Mouse (Mus musculus) ES-E14 (cell line): ENCODE measurements around the gene Stap1. TPM values are rescaled to one million over a fixed set of nuclear protein-coding genes. Genes with fewer than 3 reads are reported as not detected.

ENCODE experiments used
- DNase-seq: peaks from one replicate; pipeline ENCODE4 v3.0.0-alpha.2; 2013; ENCODE audit warnings: low read depth, low spot score
- H3K27ac ChIP-seq: 2 replicates; pipeline ENCODE4 v1.5.1; 2012; ENCODE audit warnings: low read depth, mild to moderate bottlenecking, low read length, moderate library complexity, mixed read lengths; ENCODE audit not compliant: poor library complexity, insufficient read depth, severe bottlenecking
- H3K36me3 ChIP-seq: 2 replicates; pipeline ENCODE4 v1.6.1; 2012; ENCODE audit warnings: mild to moderate bottlenecking, low read length, moderate library complexity, mixed read lengths; ENCODE audit not compliant: control insufficient read depth, poor library complexity, insufficient read depth, severe bottlenecking
- H3K4me1 ChIP-seq, 2 experiments: fragments of 150-350 bp in 1 of 2; sonication (generic) in 1 of 2; 2 replicates each; pipeline ENCODE4 v1.6.1; 2012; ENCODE audit warnings: low read length in 2 of 2, mild to moderate bottlenecking in 1 of 2, mixed read lengths in 1 of 2; ENCODE audit not compliant: control insufficient read depth in 2 of 2, insufficient read depth in 2 of 2, poor library complexity in 1 of 2
- H3K4me3 ChIP-seq, 2 experiments: fragments of 150-350 bp in 1 of 2; sonication (generic) in 1 of 2; 2 replicates each; pipeline ENCODE4 v1.5.1; 2012; ENCODE audit warnings: low read length in 2 of 2, low read depth in 1 of 2, mild to moderate bottlenecking in 1 of 2, mixed read lengths in 1 of 2; ENCODE audit not compliant: insufficient read depth in 1 of 2, poor library complexity in 1 of 2, severe bottlenecking in 1 of 2
- H3K9ac ChIP-seq: 2 replicates; pipeline ENCODE4 v1.6.1; 2012; ENCODE audit warnings: low read depth, mild to moderate bottlenecking, low read length, mixed read lengths; ENCODE audit not compliant: poor library complexity, insufficient read depth, severe bottlenecking
- H3K9me3 ChIP-seq: fragments of 150-350 bp; sonication (generic); 2 replicates; pipeline ENCODE4 v1.6.1; 2012; ENCODE audit warnings: low read depth, mild to moderate bottlenecking, low read length; ENCODE audit not compliant: control insufficient read depth, insufficient read depth
- CHD2 ChIP-seq: IDR thresholded peaks from 2 replicates; pipeline ENCODE4 v1.6.1; 2014; ENCODE audit warnings: mild to moderate bottlenecking, low read depth, low read length, inconsistent platforms
- HCFC1 ChIP-seq: IDR thresholded peaks from 2 replicates; pipeline ENCODE4 v1.6.1; 2012; ENCODE audit warnings: low read length, inconsistent platforms, borderline replicate concordance; ENCODE audit not compliant: insufficient read depth
- MAFK ChIP-seq: IDR thresholded peaks from 2 replicates; pipeline ENCODE4 v1.6.1; 2014; ENCODE audit warnings: mild to moderate bottlenecking, low read depth, low read length, inconsistent platforms; ENCODE audit not compliant: insufficient read depth
- ZC3H11A ChIP-seq: IDR thresholded peaks from 2 replicates; pipeline ENCODE4 v1.6.1; 2012; ENCODE audit warnings: low read depth, mild to moderate bottlenecking, inconsistent platforms, low read length, borderline replicate concordance
- ZNF384 ChIP-seq: IDR thresholded peaks from 2 replicates; pipeline ENCODE4 v1.6.1; 2012; ENCODE audit warnings: low read depth, low read length, inconsistent platforms
- in situ Hi-C, 2 experiments: fragments of 600-800 bp; cut with MboI; formaldehyde crosslinking; loops; one replicate each; pipeline ENCODE4 v1.15.1; 2025; ENCODE audit warnings: low sequenced_read_pairs in 2 of 2, inconsistent platforms in 1 of 2; ENCODE audit not compliant: unreplicated experiment in 2 of 2
- total RNA-seq: library from RNA; depleted of rRNA; stranded (reverse); fragments of 300-350 nt; gene quantifications from 2 replicates; pipeline ENCODE4 v1.2.3, GENCODE M21; 2012

Gene Stap1
- total RNA-seq, 1 experiment, result 0.09 TPM

GRCm38 (mm10) chr5:86078720-86079334, 7.3 kb downstream of the Stap1 start:
- H3K9me3 ChIP-seq, result no peaks in the 10 kb centered on the region
- no peak overlapping the region for H3K27ac ChIP-seq
- no peak overlapping the region for H3K4me3 ChIP-seq
- DNase-seq, result no peak
- TF ChIP-seq MAFK (no peak), CHD2 (no peak), ZC3H11A (no peak), HCFC1 (no peak), ZNF384 (no peak)
- no peaks in the 10 kb centered on the region for H3K36me3 ChIP-seq
- in situ Hi-C loops, result no loop called here
- no peak overlapping the region for H3K9ac ChIP-seq
- H3K4me1 ChIP-seq, result no peaks in the 10 kb centered on the region; a peak in 2 of 4 replicates

DNA sequence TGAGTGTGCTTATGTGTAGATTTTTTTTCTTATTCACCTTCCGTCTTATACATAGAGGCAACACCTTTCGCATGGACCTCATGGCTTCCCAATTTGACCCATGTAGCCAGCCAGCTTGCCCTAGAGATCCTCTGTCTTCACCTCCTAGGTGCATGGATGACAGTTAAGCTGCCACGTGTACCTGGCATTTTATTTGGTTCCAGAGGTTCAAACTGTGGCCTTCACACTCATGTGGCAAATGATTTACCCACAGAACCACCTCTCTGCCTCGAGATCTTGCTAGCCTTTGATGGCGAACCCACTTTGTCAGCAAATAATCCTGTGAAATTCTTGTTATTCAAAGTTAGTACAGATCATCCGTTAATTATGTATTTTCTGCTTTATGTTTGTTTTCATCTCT, 12.4 kb downstream of the Stap1 start:
- Histone ChIP-seq H3K4me3 (no peak overlapping the region), H3K4me1 (no peaks in the 10 kb centered on the region; a peak in 2 of 4 replicates), H3K9me3 (no peaks in the 10 kb centered on the region), H3K36me3 (no peaks in the 10 kb centered on the region), H3K27ac (no peak overlapping the region), H3K9ac (no peak overlapping the region)
- in situ Hi-C loops, result no loop called here
- TF ChIP-seq ZC3H11A, result no peak
- no peak for TF ChIP-seq ZNF384
- no peak for TF ChIP-seq HCFC1
- no peak for TF ChIP-seq CHD2
- no peak for DNase-seq

DNA sequence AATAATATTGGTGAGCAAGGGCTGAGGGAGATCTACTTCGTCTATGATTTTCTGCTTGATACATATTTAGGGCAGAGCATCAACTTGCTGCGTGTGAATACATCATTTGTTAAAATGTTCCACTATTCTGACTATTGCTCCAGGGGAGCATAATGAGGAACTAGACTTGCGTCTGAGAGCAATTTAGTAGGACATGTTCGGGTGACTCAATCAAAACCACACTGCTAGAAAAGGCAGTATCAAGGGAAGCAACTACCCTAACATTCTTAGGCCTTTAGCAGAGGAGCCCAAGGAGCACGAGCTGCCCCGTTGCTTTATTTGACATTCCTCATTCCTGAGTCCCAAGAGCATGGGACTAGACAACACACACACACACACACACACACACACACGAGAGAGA, 13.4 kb downstream of the Stap1 start:
- Histone ChIP-seq H3K36me3 (no peaks in the 10 kb centered on the region), H3K4me1 (no peaks in the 10 kb centered on the region; a peak in 2 of 4 replicates), H3K9me3 (no peaks in the 10 kb centered on the region), H3K9ac (no peak overlapping the region), H3K27ac (no peak overlapping the region), H3K4me3 (no peak overlapping the region)
- in situ Hi-C loops, result no loop called here
- DNase-seq, result no peak
- TF ChIP-seq ZNF384 (no peak), HCFC1 (no peak), MAFK (no peak), CHD2 (no peak), ZC3H11A (no peak)

DNA sequence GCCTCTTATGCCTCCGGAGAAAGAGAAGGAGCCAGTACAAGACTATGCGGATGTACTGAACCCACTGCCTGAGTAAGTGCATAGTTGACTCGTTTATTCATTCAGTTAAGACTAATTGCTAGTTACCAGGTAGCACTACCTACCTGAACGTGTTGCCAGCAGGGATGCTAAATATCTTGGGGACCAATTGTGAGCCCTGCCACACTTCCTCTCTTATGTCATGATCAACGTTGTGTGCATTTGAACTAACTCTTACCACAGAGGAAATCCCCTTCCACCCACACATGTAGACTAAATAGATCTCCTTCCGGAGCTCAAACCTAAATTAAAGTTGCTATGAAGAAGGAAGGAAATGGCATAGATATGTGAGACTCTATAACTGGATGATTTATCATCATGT, 15.2 kb downstream of the Stap1 start:
- Histone ChIP-seq H3K9ac (no peak overlapping the region), H3K4me3 (no peak overlapping the region), H3K9me3 (no peaks in the 10 kb centered on the region), H3K36me3 (no peaks in the 10 kb centered on the region), H3K27ac (no peak overlapping the region), H3K4me1 (peaks cover 0 to 3% of the 10 kb centered on the region in 2 experiments; a peak in 1 of 4 replicates)
- DNase-seq, result no peak
- no peak for TF ChIP-seq MAFK
- no peak for TF ChIP-seq ZC3H11A
- TF ChIP-seq CHD2, result no peak
- TF ChIP-seq ZNF384, result no peak
- no peak for TF ChIP-seq HCFC1
- in situ Hi-C loops, result no loop called here

GRCm38 (mm10) chr5:86094754-86095153, 23.2 kb downstream of the Stap1 start:
- no peaks in the 10 kb centered on the region for H3K36me3 ChIP-seq
- no peaks in the 10 kb centered on the region for H3K9me3 ChIP-seq
- H3K4me3 ChIP-seq, result no peak overlapping the region
- DNase-seq, result no peak
- no peak overlapping the region for H3K9ac ChIP-seq
- TF ChIP-seq CHD2 (no peak), HCFC1 (no peak), MAFK (no peak), ZC3H11A (no peak), ZNF384 (no peak)
- H3K27ac ChIP-seq, result no peak overlapping the region
- in situ Hi-C loops, result no loop called here
- H3K4me1 ChIP-seq, result peaks cover 0 to 3% of the 10 kb centered on the region in 2 experiments; a peak in 1 of 4 replicates
